In the genomic region with DNA sequence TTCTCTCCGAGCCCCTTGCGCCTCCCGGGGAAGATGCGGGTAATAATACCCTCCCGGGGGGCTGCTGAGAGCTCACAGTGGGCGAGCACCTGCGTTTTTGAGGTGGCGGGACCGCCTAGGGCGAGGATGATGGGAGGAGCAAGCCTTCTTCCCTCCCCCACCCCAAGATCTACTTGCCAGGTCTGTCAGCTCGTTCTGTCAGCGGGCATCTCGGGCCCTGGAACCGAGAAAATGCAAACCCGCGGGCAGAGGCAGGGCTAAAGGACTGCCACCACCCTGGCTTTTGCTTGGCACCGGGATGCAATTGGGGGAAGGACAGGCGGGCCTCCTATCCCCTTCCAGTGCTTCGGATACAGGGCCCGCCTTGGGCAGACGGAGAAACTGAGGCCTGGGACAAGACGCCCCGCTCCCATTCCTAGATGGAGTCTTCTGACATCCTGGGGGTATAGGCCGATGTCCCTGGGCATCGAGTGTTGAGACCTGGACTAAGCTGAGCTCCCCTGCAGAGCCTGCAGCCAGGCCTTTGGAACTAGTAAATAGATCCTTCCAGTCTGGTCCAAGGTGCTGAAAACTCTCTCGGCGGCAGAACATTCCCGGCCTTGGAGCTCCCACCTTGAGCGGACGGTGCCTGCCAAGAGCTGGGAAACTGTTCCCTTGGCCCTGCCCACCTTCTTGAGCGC, we compare ENCODE assay signal across 8 mouse cellular contexts. TPM values are rescaled to one million over a fixed set of nuclear protein-coding genes. Genes with fewer than 3 reads are reported as not detected.
DNase-seq lines count a peak whose midpoint lies in the region; ATAC-seq and TF ChIP-seq lines count a peak whose summit lies in the region.

No protein-coding gene starts in this region.

- TF ChIP-seq POLR2A in olfactory bulb, adult 2 months (IDR thresholded peaks at IDR 0.05; ENCODE audit: insufficient read depth, low read depth, low read length), result no peak; the same call in 1 of the 2 replicates

- peak overlapping the region; percentile 86 for H3K4me2 ChIP-seq in heart, embryonic 11.5 days
- H3K4me2 ChIP-seq in forebrain, postnatal 0 days (ENCODE audit: low read depth), result peak overlapping the region; percentile 62
- peak overlapping the region; percentile 66 for H3K4me2 ChIP-seq in limb, embryonic 15.5 days

- peak overlapping the region; percentile 74 for H3K9ac ChIP-seq in heart, embryonic 11.5 days (ENCODE audit: low read depth, low read length)
- peak overlapping the region; percentile 86 for H3K9ac ChIP-seq in forebrain, postnatal 0 days
- H3K9ac ChIP-seq in limb, embryonic 15.5 days, result peak overlapping the region; percentile 78

- ATAC-seq in heart, embryonic 11.5 days (replicated peaks; ENCODE audit: insufficient number of reproducible peaks, low FRiP score, low TSS enrichment), result no peak; the same call in 1 of the 2 replicates
- ATAC-seq in forebrain, postnatal 0 days, result peak; percentile 37
- ATAC-seq in limb, embryonic 15.5 days (ENCODE audit: insufficient number of reproducible peaks, low FRiP score, low TSS enrichment, low read depth), result peak; percentile 3; the same call in 1 of the 2 replicates

- no peaks in the 10 kb centered on the region for H3K27me3 ChIP-seq in heart, embryonic 11.5 days (ENCODE audit: control insufficient read depth, insufficient read depth, low read length)
- no peaks in the 10 kb centered on the region for H3K27me3 ChIP-seq in forebrain, postnatal 0 days (ENCODE audit: insufficient read depth, low read length)
- H3K27me3 ChIP-seq in limb, embryonic 15.5 days, result no peaks in the 10 kb centered on the region

- 4% methylated on average over 31 of the region's 31 CpGs for WGBS in heart, embryonic 11.5 days (ENCODE audit: insufficient replicate concordance)
- 1% methylated on average over 31 of the region's 31 CpGs for WGBS in forebrain, postnatal 0 days
- WGBS in limb, embryonic 15.5 days, result 2% methylated on average over 31 of the region's 31 CpGs
- WGBS in olfactory bulb, adult 2 months, result under 1% methylated on average over 31 of the region's 31 CpGs

- peak overlapping the region; percentile 71 for H3K27ac ChIP-seq in heart, embryonic 11.5 days (ENCODE audit: low read depth, low read length)
- H3K27ac ChIP-seq in forebrain, postnatal 0 days (ENCODE audit: low read depth, low read length), result peak overlapping the region; percentile 100
- peak overlapping the region; percentile 94 for H3K27ac ChIP-seq in limb, embryonic 15.5 days
- peak overlapping the region; percentile 99 for H3K27ac ChIP-seq in olfactory bulb, adult 2 months (ENCODE audit: insufficient read depth, low read depth, low read length)

- intact Hi-C loops in heart, postnatal 25 days (cut with DNase I), result no loop called here

- no peak for TF ChIP-seq CTCF in forebrain, postnatal 0 days (IDR thresholded peaks at IDR 0.05; ENCODE audit: low read depth)
- no peak for TF ChIP-seq CTCF in olfactory bulb, adult 2 months (IDR thresholded peaks at IDR 0.05; ENCODE audit: insufficient read depth, low read depth, low read length)

- H3K4me1 ChIP-seq in heart, embryonic 11.5 days (ENCODE audit: control insufficient read depth, insufficient read depth, low read length), result peaks cover 27% of the 10 kb centered on the region
- H3K4me1 ChIP-seq in forebrain, postnatal 0 days (ENCODE audit: insufficient read depth), result peaks cover 24% of the 10 kb centered on the region
- H3K4me1 ChIP-seq in limb, embryonic 15.5 days, result peaks cover 41% of the 10 kb centered on the region
- H3K4me1 ChIP-seq in olfactory bulb, adult 2 months (ENCODE audit: control insufficient read depth, insufficient read depth, low read length), result peaks cover 43% of the 10 kb centered on the region

- peak overlapping the region; percentile 89 for H3K4me3 ChIP-seq in heart, embryonic 11.5 days (ENCODE audit: low read depth, low read length)
- H3K4me3 ChIP-seq in forebrain, postnatal 0 days (ENCODE audit: low read depth, low read length), result peak overlapping the region; percentile 87
- peak overlapping the region; percentile 78 for H3K4me3 ChIP-seq in limb, embryonic 15.5 days
- H3K4me3 ChIP-seq in olfactory bulb, adult 2 months (ENCODE audit: insufficient read depth, low read depth, low read length), result peak overlapping the region; percentile 79

- DNase-seq in heart, postnatal 25 days (ENCODE audit: low spot score), result no peak
- DNase-seq in R1 (ENCODE audit: low read depth, low spot score), result peak; percentile 75
- DNase-seq in forebrain, postnatal 0 days, result no peak
- DNase-seq in T-cell, adult 2 months (ENCODE audit: low spot score), result no peak
- DNase-seq in thymus, postnatal 4 days, result no peak

- no peaks in the 10 kb centered on the region for H3K36me3 ChIP-seq in heart, embryonic 11.5 days (ENCODE audit: control insufficient read depth, insufficient read depth, low read length)
- H3K36me3 ChIP-seq in forebrain, postnatal 0 days (ENCODE audit: insufficient read depth), result 0 out of 2 replicates have a peak, but pooled peaks cover 3% of the 10 kb centered on the region
- H3K36me3 ChIP-seq in limb, embryonic 15.5 days, result no peaks in the 10 kb centered on the region

- H3K9me3 ChIP-seq in heart, embryonic 11.5 days (replicated peaks; ENCODE audit: control insufficient read depth, low read length), result no peaks in the 10 kb centered on the region
- H3K9me3 ChIP-seq in forebrain, postnatal 0 days (ENCODE audit: low read length), result no peaks in the 10 kb centered on the region
- H3K9me3 ChIP-seq in limb, embryonic 15.5 days, result no peaks in the 10 kb centered on the region

RNA-seq across cellular contexts. Expression of gene Zcchc14, which starts 0.8 kb away (rescaled TPM):
- 11.4 and 14.2 TPM in 2 replicates for polyA plus RNA-seq in heart, embryonic 11.5 days (2014; fragmentation: Nextera tagmentation; extraction: Ambion mirVana)
- total RNA-seq in heart, postnatal 25 days (2021), result 10 to 100 TPM; 27.1 to 31.3 TPM
- 69.0 and 85.8 TPM in 2 replicates for total RNA-seq in forebrain, postnatal 0 days (2014; rRNA removed)
- polyA plus RNA-seq in forebrain, postnatal 0 days (2015; fragmentation: Nextera tagmentation; extraction: Ambion mirVana), result 13.9 and 17.4 TPM in 2 replicates
- 11.2 and 13.8 TPM in 2 replicates for polyA plus RNA-seq in limb, embryonic 15.5 days (2015; fragmentation: Nextera tagmentation; extraction: Ambion mirVana)
- not detected in 2 replicates for polyA plus RNA-seq in olfactory bulb, adult 2 months (2012; ENCODE audit: insufficient read depth, insufficient read length, low replicate concordance, missing spikeins)
